Mouse (Mus musculus): ENCODE results near the gene Slc13a4. TPM values are rescaled to one million over a fixed set of nuclear protein-coding genes. Genes with fewer than 3 reads are reported as not detected.
A peak's percentile ranks its signal among the peaks of the same experiment; 100 is the strongest.

The Slc13a4 gene
- total and polyA plus RNA-seq, 3 experiments: 0.70 TPM; not detected in 2

DNA sequence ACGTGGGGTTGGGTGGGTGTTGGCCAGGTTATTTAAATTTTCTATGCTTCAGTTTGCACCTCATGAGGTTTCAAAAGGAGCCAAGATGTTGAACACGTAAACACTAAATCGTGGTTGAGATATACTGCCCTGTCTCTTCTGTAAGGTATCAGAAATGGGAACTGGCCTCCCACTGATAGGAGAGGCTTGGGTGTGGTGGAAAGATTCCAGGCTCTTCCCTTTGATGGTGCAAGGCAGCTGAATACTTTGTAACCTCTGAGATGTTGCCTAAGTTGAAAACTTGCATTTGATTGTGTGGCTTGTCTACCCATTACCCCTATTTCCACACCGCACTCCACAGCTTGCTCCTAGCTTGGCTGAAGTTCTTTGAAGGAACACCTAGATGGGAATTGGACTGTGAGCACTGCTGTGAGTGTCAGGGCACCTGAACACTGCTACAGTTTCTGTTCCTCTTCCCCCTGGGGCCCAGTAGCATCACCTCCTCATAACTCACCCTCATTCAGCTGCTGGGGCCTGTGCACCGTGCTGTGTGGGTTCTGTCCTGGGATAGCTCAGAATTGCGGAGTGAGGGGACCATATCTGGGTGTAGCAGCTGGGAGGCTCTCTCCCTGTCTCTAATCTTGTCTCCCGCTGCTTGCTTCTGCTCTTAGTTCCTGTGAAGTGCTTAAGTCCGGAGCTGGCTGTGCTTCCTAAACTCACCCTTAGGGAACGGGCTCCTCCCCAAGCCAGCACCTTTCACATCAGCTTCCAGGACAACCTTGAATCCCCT, 53.6 kb downstream of the Slc13a4 start:
- Histone ChIP-seq H3K9ac (ENCODE audit: low read depth, low read length) (peak overlapping the region; percentile 63), H3K79me2 (replicated peaks; ENCODE audit: control insufficient read depth, insufficient read depth, low read length) (peaks cover 4% of the 10 kb centered on the region), H3K4me1 (ENCODE audit: control insufficient read depth, insufficient read depth, low read length) (peaks cover 23% of the 10 kb centered on the region), H3K27me3 (ENCODE audit: control insufficient read depth, insufficient read depth, low read length) (no peaks in the 10 kb centered on the region), H3K36me3 (ENCODE audit: control insufficient read depth, insufficient read depth, low read length) (peaks cover 18% of the 10 kb centered on the region), H3K4me3 (no peak overlapping the region), H3K27ac (peak overlapping the region; percentile 98)
- intact Hi-C loops (cut with DNase I): loop anchor here (5.0 kb wide), 2 partner anchors 313 to 1138 kb away; no protein-coding TSS in a partner anchor
- WGBS: 30% methylated on average over 9 of the region's 9 CpGs
- no peak for DNase-seq
- TF ChIP-seq CTCF (IDR thresholded peaks at IDR 0.05) (0 out of 2 replicates have a peak, but pooled peaks have one; percentile 13), EP300 (IDR thresholded peaks at IDR 0.05; ENCODE audit: insufficient read depth, low read depth, low read length) (no peak)

DNA sequence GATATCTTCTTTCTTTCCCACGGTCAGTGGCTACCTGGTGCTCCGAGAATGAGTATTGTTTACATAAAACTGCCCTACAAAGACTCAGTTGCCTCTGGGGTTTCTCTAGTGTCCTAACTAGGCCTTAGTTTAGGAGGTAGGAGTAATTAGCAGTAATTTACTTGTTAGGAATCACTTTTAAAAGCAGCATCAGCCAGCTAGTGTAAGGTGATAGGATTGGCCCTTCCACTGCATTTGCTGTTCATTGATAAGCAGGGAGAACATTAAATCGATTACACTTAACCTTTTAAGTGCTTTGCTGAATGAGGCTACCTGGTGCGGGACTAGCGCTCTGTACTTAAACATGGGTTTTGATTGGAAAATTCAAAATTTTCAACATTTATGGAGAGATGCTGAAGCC, 54.5 kb downstream of the Slc13a4 start:
- WGBS: 46% methylated on average over 5 of the region's 5 CpGs
- intact Hi-C loops (cut with DNase I): loop anchor here (2.0 to 5.0 kb wide), 3 partner anchors 43 to 1139 kb away; no protein-coding TSS in a partner anchor
- Histone ChIP-seq H3K27me3 (ENCODE audit: control insufficient read depth, insufficient read depth, low read length) (no peaks in the 10 kb centered on the region), H3K27ac (peak overlapping the region; percentile 98), H3K9ac (ENCODE audit: low read depth, low read length) (peak overlapping the region; percentile 29), H3K4me3 (peak overlapping the region; percentile 92), H3K79me2 (replicated peaks; ENCODE audit: control insufficient read depth, insufficient read depth, low read length) (peaks cover 3% of the 10 kb centered on the region), H3K36me3 (ENCODE audit: control insufficient read depth, insufficient read depth, low read length) (peaks cover 18% of the 10 kb centered on the region), H3K4me1 (ENCODE audit: control insufficient read depth, insufficient read depth, low read length) (peaks cover 20% of the 10 kb centered on the region)
- DNase-seq: no peak
- TF ChIP-seq CTCF (IDR thresholded peaks at IDR 0.05) (no peak), EP300 (IDR thresholded peaks at IDR 0.05; ENCODE audit: insufficient read depth, low read depth, low read length) (no peak), POLR2A (IDR thresholded peaks at IDR 0.05; ENCODE audit: insufficient read depth, low read depth, low read length) (no peak)

DNA sequence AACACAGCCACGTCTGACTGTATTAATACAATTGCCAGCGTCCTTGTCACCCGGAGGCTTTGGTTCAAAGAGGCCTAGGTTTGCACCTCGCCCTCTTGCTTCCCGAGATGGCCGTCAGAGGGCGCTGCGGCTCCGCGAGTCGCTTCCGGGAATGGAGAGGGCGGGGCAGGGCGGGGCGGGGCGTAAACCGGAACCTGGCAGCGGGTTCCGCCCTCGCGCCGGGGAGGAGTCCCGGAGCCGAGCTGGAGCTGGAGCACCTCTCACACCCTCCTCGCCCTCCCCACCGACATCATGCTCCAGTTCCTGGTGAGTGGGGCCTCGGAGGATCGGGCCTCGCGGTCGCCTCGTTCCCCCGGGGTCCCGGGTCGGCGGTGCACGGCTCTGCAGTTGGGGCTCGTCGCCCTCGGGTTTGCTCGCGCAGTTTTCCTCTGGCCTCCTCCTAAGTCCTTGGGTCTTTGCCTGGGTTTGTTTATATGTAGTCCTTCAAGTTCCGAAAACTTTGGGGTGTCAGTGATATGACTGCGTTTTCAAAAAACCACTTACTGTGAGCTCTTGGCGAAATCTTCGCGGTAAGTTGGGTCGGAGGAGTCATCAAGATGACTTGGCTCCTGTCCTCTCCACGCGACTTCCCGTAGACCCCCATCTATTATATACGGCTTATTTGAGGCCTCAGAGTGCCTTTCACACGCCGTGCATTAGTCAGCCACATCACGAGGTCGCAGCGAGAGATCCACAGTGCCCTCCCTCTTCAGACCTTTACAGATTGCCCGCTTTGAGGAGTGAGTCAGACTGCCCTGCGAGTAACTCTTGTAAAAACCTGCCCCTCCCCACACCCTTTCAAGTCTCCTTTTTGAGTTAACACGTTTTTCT, 55.2 kb downstream of the Slc13a4 start:
- H3K9ac ChIP-seq (ENCODE audit: low read depth, low read length): peak overlapping the region; percentile 89
- intact Hi-C loops (cut with DNase I): loop anchor here (1.0 to 5.0 kb wide), 4 partner anchors 44 to 1140 kb away; no protein-coding TSS in a partner anchor
- DNase-seq: peak; percentile 90 to 92
- peak overlapping the region; percentile 92 for H3K4me3 ChIP-seq
- peaks cover 18% of the 10 kb centered on the region for H3K36me3 ChIP-seq (ENCODE audit: control insufficient read depth, insufficient read depth, low read length)
- H3K27me3 ChIP-seq (ENCODE audit: control insufficient read depth, insufficient read depth, low read length): no peaks in the 10 kb centered on the region
- H3K79me2 ChIP-seq (replicated peaks; ENCODE audit: control insufficient read depth, insufficient read depth, low read length): peaks cover 2% of the 10 kb centered on the region; the same call in 1 of the 2 replicates
- TF ChIP-seq CTCF (IDR thresholded peaks at IDR 0.05): peak; percentile 85
- peak; percentile 95 for TF ChIP-seq POLR2A (IDR thresholded peaks at IDR 0.05; ENCODE audit: insufficient read depth, low read depth, low read length)
- TF ChIP-seq EP300 (IDR thresholded peaks at IDR 0.05; ENCODE audit: insufficient read depth, low read depth, low read length): 0 out of 2 replicates have a peak, but pooled peaks have one; percentile 28
- H3K27ac ChIP-seq: peak overlapping the region; percentile 98
- WGBS: under 1% methylated on average over 60 of the region's 60 CpGs
- H3K4me1 ChIP-seq (ENCODE audit: control insufficient read depth, insufficient read depth, low read length): peaks cover 18% of the 10 kb centered on the region

DNA sequence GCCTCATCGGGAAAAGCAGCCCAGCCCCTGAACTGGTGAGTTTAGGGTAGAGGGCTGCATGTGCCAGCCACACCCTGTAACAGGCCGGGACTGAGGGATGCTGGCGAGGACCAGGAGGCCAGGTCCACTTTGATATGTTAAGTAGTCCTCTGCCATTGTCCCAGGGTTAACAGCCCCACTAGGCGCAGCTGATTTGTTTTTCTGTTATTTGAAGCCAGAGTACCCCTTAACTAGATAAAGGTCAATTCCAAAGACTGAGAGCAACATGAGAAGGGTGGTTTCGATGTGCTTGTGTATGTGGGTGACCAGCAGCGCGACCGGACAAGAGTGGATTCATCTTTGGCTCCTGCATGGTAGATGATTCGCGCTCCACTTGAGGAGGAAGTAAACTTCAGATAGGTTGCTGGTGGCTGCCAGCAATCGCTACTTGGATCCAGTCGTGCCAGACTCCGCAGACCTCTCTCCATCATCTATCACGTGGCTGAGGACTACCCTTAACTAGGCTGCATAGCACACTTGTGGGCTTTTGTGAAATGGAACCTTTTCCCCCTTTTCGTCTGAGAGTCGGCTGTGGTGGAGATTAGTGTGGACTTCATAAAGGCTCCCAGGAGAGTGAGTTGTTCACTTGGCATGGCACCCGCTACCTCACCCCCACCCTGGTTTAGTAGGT, 56.0 kb downstream of the Slc13a4 start:
- intact Hi-C loops (cut with DNase I): loop anchor here (1.0 to 5.0 kb wide), 4 partner anchors 45 to 1140 kb away; no protein-coding TSS in a partner anchor
- TF ChIP-seq EP300 (IDR thresholded peaks at IDR 0.05; ENCODE audit: insufficient read depth, low read depth, low read length) (no peak), POLR2A (IDR thresholded peaks at IDR 0.05; ENCODE audit: insufficient read depth, low read depth, low read length) (no peak), CTCF (IDR thresholded peaks at IDR 0.05) (no peak)
- Histone ChIP-seq H3K4me3 (peak overlapping the region; percentile 92; the same call in 1 of the 2 replicates), H3K27ac (peak overlapping the region; percentile 16; the same call in 1 of the 2 replicates), H3K79me2 (replicated peaks; ENCODE audit: control insufficient read depth, insufficient read depth, low read length) (peaks cover 2% of the 10 kb centered on the region; the same call in 1 of the 2 replicates), H3K27me3 (ENCODE audit: control insufficient read depth, insufficient read depth, low read length) (no peaks in the 10 kb centered on the region), H3K4me1 (ENCODE audit: control insufficient read depth, insufficient read depth, low read length) (peaks cover 15% of the 10 kb centered on the region), H3K9ac (ENCODE audit: low read depth, low read length) (peak overlapping the region; percentile 25), H3K36me3 (ENCODE audit: control insufficient read depth, insufficient read depth, low read length) (peaks cover 12% of the 10 kb centered on the region)
- no peak for DNase-seq
- WGBS: 60% methylated on average over 17 of the region's 17 CpGs

DNA sequence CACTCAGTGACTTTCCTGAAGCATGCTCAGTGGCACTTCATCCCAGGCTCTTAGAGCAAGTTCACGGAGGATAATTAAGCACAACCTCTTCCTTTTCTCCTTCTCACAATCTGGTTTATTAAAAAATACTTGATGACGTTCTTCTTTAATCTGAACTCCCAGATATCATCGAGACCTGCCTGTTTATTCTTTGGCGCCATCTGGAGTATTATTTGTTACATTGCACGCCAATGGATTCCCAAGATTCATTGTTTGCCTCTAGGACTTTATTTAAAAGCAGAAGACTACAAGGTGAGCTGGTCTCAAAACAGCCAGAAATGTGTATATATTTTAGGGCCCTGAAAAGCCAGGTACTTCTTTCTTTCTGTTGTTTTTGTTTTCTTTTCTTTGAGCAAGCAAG, 62.8 kb downstream of the Slc13a4 start:
- no peak overlapping the region for H3K27ac ChIP-seq
- H3K4me3 ChIP-seq: no peak overlapping the region
- H3K79me2 ChIP-seq (replicated peaks; ENCODE audit: control insufficient read depth, insufficient read depth, low read length): no peaks in the 10 kb centered on the region
- peak; percentile 74 for TF ChIP-seq CTCF (IDR thresholded peaks at IDR 0.05)
- no peak for TF ChIP-seq POLR2A (IDR thresholded peaks at IDR 0.05; ENCODE audit: insufficient read depth, low read depth, low read length)
- H3K4me1 ChIP-seq (ENCODE audit: control insufficient read depth, insufficient read depth, low read length): no peaks in the 10 kb centered on the region
- no peak overlapping the region for H3K9ac ChIP-seq (ENCODE audit: low read depth, low read length)
- H3K27me3 ChIP-seq (ENCODE audit: control insufficient read depth, insufficient read depth, low read length): no peaks in the 10 kb centered on the region
- no peaks in the 10 kb centered on the region for H3K36me3 ChIP-seq (ENCODE audit: control insufficient read depth, insufficient read depth, low read length)
- WGBS: 34% methylated on average over 5 of the region's 5 CpGs
- intact Hi-C loops (cut with DNase I): no loop called here
- no peak for DNase-seq
